Mouse (Mus musculus): ENCODE measurements at regions not wholly inside any gene's neighbourhood (a gene's known extent, or its start where the extent isn't known, plus 50 kb on each side); places are given as distances from the start of the nearest gene placed in this dataset.

DNA sequence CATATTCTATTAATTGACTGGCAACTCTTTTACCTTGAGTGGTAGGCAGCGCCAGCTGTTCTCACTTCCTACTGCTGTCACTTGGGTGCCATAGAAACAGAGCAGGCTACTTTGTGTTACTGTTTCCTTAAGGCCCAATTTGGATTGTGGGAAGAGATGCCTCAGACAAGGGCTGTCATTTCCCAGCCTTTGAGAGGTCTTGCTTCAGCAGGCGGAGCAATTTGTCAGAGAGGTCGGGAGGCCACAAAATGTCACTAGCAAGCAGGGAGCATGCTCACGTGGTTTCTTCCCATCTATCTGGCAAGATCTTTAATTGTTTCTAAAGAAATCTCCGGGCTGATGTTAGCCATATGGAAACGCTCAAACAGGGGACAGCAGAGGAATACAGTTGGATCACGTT lies 99.3 kb upstream of the Plxnc1 start:
- TF ChIP-seq CTCF (IDR thresholded peaks at IDR 0.05; ENCODE audit: low read depth), result no peak
- TF ChIP-seq EP300 (IDR thresholded peaks at IDR 0.05; ENCODE audit: low read depth), result no peak
- no peak overlapping the region for H3K4me2 ChIP-seq (ENCODE audit: low read depth, low read length)
- H3K27ac ChIP-seq (ENCODE audit: low read depth), result no peak overlapping the region
- ATAC-seq (no peak), DNase-seq (no peak)
- no peaks in the 10 kb centered on the region for H3K36me3 ChIP-seq (replicated peaks; ENCODE audit: insufficient read depth, low read length)
- WGBS (ENCODE audit: insufficient replicate concordance), result 51% methylated on average over 7 of the region's 7 CpGs
- no peaks in the 10 kb centered on the region for H3K4me1 ChIP-seq (ENCODE audit: insufficient read depth)
- H3K27me3 ChIP-seq (ENCODE audit: insufficient read depth, low read length), result no peaks in the 10 kb centered on the region
- no peak overlapping the region for H3K4me3 ChIP-seq (ENCODE audit: low read depth, low read length)
- no peaks in the 10 kb centered on the region for H3K9me3 ChIP-seq (ENCODE audit: low read length)
- H3K9ac ChIP-seq (replicated peaks), result no peak overlapping the region

GRCm38 (mm10) chr10:95040258-95040895 lies 95.7 kb upstream of the Plxnc1 start:
- no peak overlapping the region for H3K4me2 ChIP-seq (ENCODE audit: low read depth, low read length)
- ATAC-seq, result no peak
- no peaks in the 10 kb centered on the region for H3K27me3 ChIP-seq (ENCODE audit: insufficient read depth, low read length)
- DNase-seq, result no peak
- TF ChIP-seq EP300 (IDR thresholded peaks at IDR 0.05; ENCODE audit: low read depth) (no peak), CTCF (IDR thresholded peaks at IDR 0.05; ENCODE audit: low read depth) (no peak)
- 68% methylated on average over 6 of the region's 6 CpGs for WGBS (ENCODE audit: insufficient replicate concordance)
- H3K36me3 ChIP-seq (replicated peaks; ENCODE audit: insufficient read depth, low read length), result no peaks in the 10 kb centered on the region
- H3K9ac ChIP-seq (replicated peaks), result no peak overlapping the region
- no peaks in the 10 kb centered on the region for H3K4me1 ChIP-seq (ENCODE audit: insufficient read depth)
- no peak overlapping the region for H3K4me3 ChIP-seq (ENCODE audit: low read depth, low read length)
- H3K27ac ChIP-seq (ENCODE audit: low read depth), result no peak overlapping the region
- no peaks in the 10 kb centered on the region for H3K9me3 ChIP-seq (ENCODE audit: low read length)

DNA sequence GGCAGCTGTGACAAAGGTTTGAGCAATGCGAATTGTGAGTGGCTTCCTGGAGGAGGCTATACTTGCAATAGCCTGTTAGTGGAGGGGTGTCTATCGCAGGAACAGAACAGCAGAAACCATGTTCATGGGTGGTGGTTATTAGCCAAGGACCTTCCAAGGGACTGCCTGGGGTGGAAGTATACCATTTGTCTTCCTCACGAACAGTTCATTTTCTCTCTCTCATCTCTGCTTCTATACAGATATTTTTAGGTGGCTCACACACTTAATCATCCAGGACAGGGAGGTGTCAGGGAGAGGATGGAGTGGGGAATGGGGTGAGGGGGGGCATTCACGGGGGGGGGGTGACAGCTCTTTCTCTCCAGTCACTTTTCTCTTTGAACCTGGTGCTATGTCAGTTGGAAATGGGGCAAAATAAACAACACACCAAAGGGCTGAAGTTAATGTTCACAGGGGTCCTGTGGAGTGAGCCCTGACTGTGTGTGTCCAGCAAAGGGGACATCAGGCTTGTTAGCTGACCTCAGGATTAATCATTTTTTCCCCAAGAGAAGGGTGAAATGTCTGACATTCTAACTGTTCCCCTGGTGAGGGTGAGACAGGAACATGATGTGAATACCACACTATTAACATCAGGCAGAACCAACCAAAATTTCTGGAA lies 91.5 kb upstream of the Plxnc1 start:
- no peak for TF ChIP-seq EP300 (IDR thresholded peaks at IDR 0.05; ENCODE audit: low read depth)
- no peak for TF ChIP-seq CTCF (IDR thresholded peaks at IDR 0.05; ENCODE audit: low read depth)
- H3K27ac ChIP-seq (ENCODE audit: low read depth), result no peak overlapping the region
- H3K4me2 ChIP-seq (ENCODE audit: low read depth, low read length), result no peak overlapping the region
- no peak for DNase-seq
- no peaks in the 10 kb centered on the region for H3K9me3 ChIP-seq (ENCODE audit: low read length)
- no peak overlapping the region for H3K4me3 ChIP-seq (ENCODE audit: low read depth, low read length)
- H3K36me3 ChIP-seq (replicated peaks; ENCODE audit: insufficient read depth, low read length), result no peaks in the 10 kb centered on the region
- ATAC-seq, result no peak
- H3K4me1 ChIP-seq (ENCODE audit: insufficient read depth), result no peaks in the 10 kb centered on the region
- H3K27me3 ChIP-seq (ENCODE audit: insufficient read depth, low read length), result no peaks in the 10 kb centered on the region
- H3K9ac ChIP-seq (replicated peaks), result no peak overlapping the region
- 64% methylated on average over 4 of the region's 4 CpGs for WGBS (ENCODE audit: insufficient replicate concordance)

DNA sequence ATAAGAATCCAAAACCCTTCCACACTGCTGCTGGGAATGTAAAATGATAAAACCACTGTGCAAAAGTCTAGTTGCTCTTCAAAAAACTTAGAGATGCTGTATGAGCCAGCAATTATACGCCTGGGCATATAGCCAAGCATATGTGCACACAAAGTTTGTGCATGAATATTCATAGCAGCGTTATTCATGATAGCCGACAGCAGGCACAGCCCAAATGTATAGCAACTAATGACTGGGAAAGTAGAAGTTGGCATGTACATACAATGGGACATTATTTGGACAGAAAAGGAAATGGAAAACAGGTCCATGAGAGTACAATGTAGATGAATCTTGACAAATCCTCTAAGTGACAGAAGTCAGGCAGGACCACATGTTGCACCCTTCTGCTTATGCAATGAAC lies 90.7 kb upstream of the Plxnc1 start:
- 82% methylated on average over 3 of the region's 3 CpGs for WGBS (ENCODE audit: insufficient replicate concordance)
- DNase-seq (no peak), ATAC-seq (no peak)
- Histone ChIP-seq H3K27ac (ENCODE audit: low read depth) (no peak overlapping the region), H3K36me3 (replicated peaks; ENCODE audit: insufficient read depth, low read length) (no peaks in the 10 kb centered on the region), H3K9me3 (ENCODE audit: low read length) (no peaks in the 10 kb centered on the region), H3K27me3 (ENCODE audit: insufficient read depth, low read length) (no peaks in the 10 kb centered on the region), H3K4me2 (ENCODE audit: low read depth, low read length) (no peak overlapping the region), H3K4me3 (ENCODE audit: low read depth, low read length) (no peak overlapping the region), H3K9ac (replicated peaks) (no peak overlapping the region), H3K4me1 (ENCODE audit: insufficient read depth) (no peaks in the 10 kb centered on the region)
- no peak for TF ChIP-seq EP300 (IDR thresholded peaks at IDR 0.05; ENCODE audit: low read depth)
- no peak for TF ChIP-seq CTCF (IDR thresholded peaks at IDR 0.05; ENCODE audit: low read depth)

DNA sequence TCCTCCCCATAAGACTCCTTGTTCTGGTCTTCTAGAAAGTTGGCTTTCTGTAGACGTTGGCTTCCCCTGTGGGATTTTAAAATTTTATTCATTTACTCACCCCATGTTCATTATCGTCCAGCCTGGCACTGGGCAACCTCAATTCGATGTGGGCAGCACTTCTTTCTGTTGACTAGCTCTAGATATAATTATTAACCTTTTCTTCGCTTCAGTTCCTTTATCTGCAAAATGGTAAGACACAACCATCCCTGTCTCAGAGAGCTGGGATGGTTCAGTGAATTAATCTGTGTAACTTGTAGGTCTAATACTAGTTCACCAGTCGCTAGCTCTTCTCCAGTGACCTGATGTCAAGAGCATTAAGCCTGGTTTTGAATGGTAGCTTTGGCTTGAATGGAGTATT lies 89.9 kb upstream of the Plxnc1 start:
- WGBS (ENCODE audit: insufficient replicate concordance), result 74% methylated on average over 5 of the region's 5 CpGs
- Histone ChIP-seq H3K9me3 (ENCODE audit: low read length) (no peaks in the 10 kb centered on the region), H3K4me2 (ENCODE audit: low read depth, low read length) (no peak overlapping the region), H3K4me3 (ENCODE audit: low read depth, low read length) (no peak overlapping the region), H3K27ac (ENCODE audit: low read depth) (no peak overlapping the region), H3K36me3 (replicated peaks; ENCODE audit: insufficient read depth, low read length) (no peaks in the 10 kb centered on the region), H3K27me3 (ENCODE audit: insufficient read depth, low read length) (no peaks in the 10 kb centered on the region), H3K9ac (replicated peaks) (no peak overlapping the region), H3K4me1 (ENCODE audit: insufficient read depth) (no peaks in the 10 kb centered on the region)
- ATAC-seq (no peak), DNase-seq (no peak)
- TF ChIP-seq CTCF (IDR thresholded peaks at IDR 0.05; ENCODE audit: low read depth) (no peak), EP300 (IDR thresholded peaks at IDR 0.05; ENCODE audit: low read depth) (no peak)

DNA sequence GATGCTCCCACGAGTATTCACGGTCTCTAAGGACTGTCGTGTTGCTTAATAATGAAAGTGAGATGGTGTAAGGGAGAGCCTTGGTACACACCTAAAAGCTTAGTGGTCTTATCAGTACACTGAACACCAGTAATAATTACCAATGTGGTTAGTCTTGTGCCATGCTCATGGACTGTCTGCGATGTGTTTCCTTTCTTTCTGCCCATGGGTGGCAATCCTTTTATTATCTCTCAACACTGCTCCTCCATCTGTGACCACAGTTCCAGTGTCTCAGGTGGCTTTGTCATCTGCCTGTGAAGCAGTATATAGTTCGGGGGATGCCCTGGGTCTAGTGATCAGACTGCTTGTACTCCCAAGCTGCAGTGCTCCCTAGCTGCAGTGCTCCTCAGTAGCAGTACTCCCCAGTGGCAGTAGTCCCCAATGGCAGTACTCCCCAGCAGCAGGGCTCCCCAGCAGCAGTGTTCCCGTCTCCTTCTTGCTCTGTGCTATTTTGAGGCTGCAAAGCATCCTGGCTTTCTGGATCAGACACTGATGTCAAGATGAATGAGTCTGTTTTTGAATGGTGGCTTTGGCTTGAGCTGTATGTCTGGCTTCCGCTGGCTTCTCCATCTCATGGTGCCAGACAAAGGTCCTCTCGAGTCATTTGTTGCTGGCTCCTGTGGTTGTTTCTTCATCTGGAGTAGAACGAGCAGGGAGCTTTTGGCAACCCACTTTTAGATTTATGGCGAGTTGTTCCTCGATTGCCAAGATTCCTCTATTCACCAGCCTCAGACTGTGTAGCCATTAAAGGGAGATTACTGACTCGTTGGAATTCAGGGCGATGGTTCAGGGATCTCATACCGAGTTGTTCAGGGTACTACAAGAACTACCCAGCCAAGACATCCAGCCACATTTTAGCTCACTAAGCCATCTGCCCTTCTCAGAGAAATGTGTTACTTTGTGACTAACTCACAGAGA lies 88.4 kb upstream of the Plxnc1 start:
- no peak for ATAC-seq
- H3K9me3 ChIP-seq (ENCODE audit: low read length), result no peaks in the 10 kb centered on the region
- WGBS (ENCODE audit: insufficient replicate concordance), result 67% methylated on average over 14 of the region's 14 CpGs
- no peak for TF ChIP-seq EP300 (IDR thresholded peaks at IDR 0.05; ENCODE audit: low read depth)
- no peak for TF ChIP-seq CTCF (IDR thresholded peaks at IDR 0.05; ENCODE audit: low read depth)
- H3K36me3 ChIP-seq (replicated peaks; ENCODE audit: insufficient read depth, low read length), result no peaks in the 10 kb centered on the region
- H3K27me3 ChIP-seq (ENCODE audit: insufficient read depth, low read length), result no peaks in the 10 kb centered on the region
- no peak overlapping the region for H3K27ac ChIP-seq (ENCODE audit: low read depth)
- DNase-seq, result no peak
- no peak overlapping the region for H3K4me2 ChIP-seq (ENCODE audit: low read depth, low read length)
- no peak overlapping the region for H3K9ac ChIP-seq (replicated peaks)
- no peak overlapping the region for H3K4me3 ChIP-seq (ENCODE audit: low read depth, low read length)
- H3K4me1 ChIP-seq (ENCODE audit: insufficient read depth), result no peaks in the 10 kb centered on the region

Measured in liver, postnatal 0 days (tissue).